Mouse (Mus musculus) kidney, postnatal 0 days (tissue): Measurements from ENCODE around the gene Prickle2. TPM values are rescaled to one million over a fixed set of nuclear protein-coding genes. Genes with fewer than 3 reads are reported as not detected.

Experiments used
- ATAC-seq: fragments of 200-750 bp; cut with Nextera tagmentation; replicated peaks from 2 replicates; pipeline ENCODE4 v1.8.0; 2017; ENCODE audit warnings: low read depth, moderate number of reproducible peaks, moderate TSS enrichment, moderate library complexity; ENCODE audit not compliant: low FRiP score
- DNase-seq: peaks from one replicate; pipeline ENCODE4 v3.0.0-alpha.2; 2016; ENCODE audit warnings: low spot score
- H3K27ac ChIP-seq: fragments of 300-500 bp; sonication (generic); 2 replicates; pipeline ENCODE4 v1.5.1; 2014; ENCODE audit warnings: mild to moderate bottlenecking
- H3K27me3 ChIP-seq: fragments of 300-500 bp; sonication (generic); 2 replicates; pipeline ENCODE4 v1.6.1; 2014; ENCODE audit warnings: low read length, mixed read lengths; ENCODE audit not compliant: insufficient read depth
- H3K36me3 ChIP-seq: fragments of 300-500 bp; sonication (generic); 2 replicates; pipeline ENCODE4 v1.6.1; 2014; ENCODE audit warnings: low read length, mixed read lengths; ENCODE audit not compliant: insufficient read depth
- H3K4me1 ChIP-seq: fragments of 300-500 bp; sonication (generic); replicated peaks from 2 replicates; pipeline ENCODE4 v1.6.1; 2014; ENCODE audit warnings: antibody characterized with exemption, low read length, mixed read lengths; ENCODE audit not compliant: insufficient read depth
- H3K4me2 ChIP-seq: fragments of 300-500 bp; sonication (generic); 2 replicates; pipeline ENCODE4 v1.6.1; 2014; ENCODE audit warnings: mild to moderate bottlenecking, low read length, moderate library complexity, mixed read lengths
- H3K4me3 ChIP-seq: fragments of 300-500 bp; sonication (generic); replicated peaks from 2 replicates; pipeline ENCODE4 v1.5.1; 2014; ENCODE audit warnings: low read depth, low read length
- H3K9ac ChIP-seq: fragments of 300-500 bp; sonication (generic); 2 replicates; pipeline ENCODE4 v1.6.1; 2014; ENCODE audit warnings: low read depth, low read length
- H3K9me3 ChIP-seq: fragments of 300-500 bp; sonication (generic); replicated peaks from 2 replicates; pipeline ENCODE4 v1.6.1; 2016; ENCODE audit warnings: low read length, inconsistent platforms, mixed read lengths
- CTCF ChIP-seq: IDR thresholded peaks from 2 replicates; pipeline ENCODE4 v1.5.1; 2016; ENCODE audit warnings: antibody characterized with exemption, low read depth, mild to moderate bottlenecking, moderate library complexity
- WGBS: fragments of 180-500 bp; shearing (Covaris S2); extraction: QIAGEN DNeasy Blood & Tissue Kit; methylation state at CpG from one replicate; pipeline ENCODE4 v1.1.7; 2014; 5-methylcytosine and 5-hydroxymethylcytosine counted together
- polyA plus RNA-seq: library from polyadenylated mRNA; unstranded; fragments of >200 nt; fragmentation: Nextera tagmentation; extraction: Ambion mirVana; gene quantifications from 2 replicates; pipeline ENCODE4 v1.2.1, GENCODE M21; 2015

Prickle2 gene
- polyA plus RNA-seq, 1 experiment from 2014 or later, result 3.3 TPM

- no peak overlapping the region for H3K27ac ChIP-seq
- WGBS, result 68% methylated on average over 8 of the region's 8 CpGs
- no peak overlapping the region for H3K9ac ChIP-seq
- no peak overlapping the region for H3K4me3 ChIP-seq
- no peaks in the 10 kb centered on the region for H3K9me3 ChIP-seq
- no peaks in the 10 kb centered on the region for H3K4me1 ChIP-seq
- 0 out of 2 replicates have a peak, but pooled peaks cover 9% of the 10 kb centered on the region for H3K36me3 ChIP-seq
- no peak for TF ChIP-seq CTCF
- H3K27me3 ChIP-seq, result no peaks in the 10 kb centered on the region
- no peak for ATAC-seq
- no peak for DNase-seq
- no peak overlapping the region for H3K4me2 ChIP-seq
Observed at GRCm38 (mm10) chr6:92405571-92405970, 300.4 kb downstream of the Prickle2 start.

GRCm38 (mm10) chr6:92397876-92398275 is 308.1 kb downstream of the Prickle2 start:
- Histone ChIP-seq H3K4me2 (no peak overlapping the region), H3K4me1 (no peaks in the 10 kb centered on the region), H3K4me3 (no peak overlapping the region), H3K27me3 (no peaks in the 10 kb centered on the region), H3K36me3 (no peaks in the 10 kb centered on the region), H3K9me3 (no peaks in the 10 kb centered on the region), H3K27ac (no peak overlapping the region), H3K9ac (no peak overlapping the region)
- no peak for TF ChIP-seq CTCF
- DNase-seq, result no peak
- 91% methylated on average over 6 of the region's 6 CpGs for WGBS
- ATAC-seq, result no peak

DNA sequence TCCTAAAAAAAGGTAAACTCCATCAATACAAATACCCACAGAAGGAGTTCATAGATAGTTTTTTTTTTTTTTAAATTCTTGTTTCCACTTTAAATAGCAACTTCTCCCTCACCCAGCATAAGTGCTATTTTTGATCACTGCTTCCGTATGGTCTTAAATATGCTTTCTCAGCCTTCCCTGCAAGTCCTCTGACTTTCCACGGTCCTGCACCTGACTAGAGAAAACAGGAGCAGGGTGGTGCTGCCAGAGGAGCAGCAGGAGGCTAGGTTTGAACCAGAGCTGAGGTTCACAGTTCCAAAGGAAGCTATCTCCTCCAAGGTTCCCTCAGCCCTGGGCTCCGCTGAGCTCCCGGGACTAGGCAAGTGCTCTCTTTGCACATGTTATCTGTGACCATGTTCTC is 310.4 kb downstream of the Prickle2 start:
- no peak for ATAC-seq
- WGBS, result 84% methylated on average over 4 of the region's 4 CpGs
- Histone ChIP-seq H3K36me3 (no peaks in the 10 kb centered on the region), H3K27ac (no peak overlapping the region), H3K4me2 (no peak overlapping the region), H3K4me1 (no peaks in the 10 kb centered on the region), H3K9me3 (no peaks in the 10 kb centered on the region), H3K9ac (no peak overlapping the region), H3K27me3 (no peaks in the 10 kb centered on the region), H3K4me3 (no peak overlapping the region)
- TF ChIP-seq CTCF, result no peak
- DNase-seq, result no peak

- Histone ChIP-seq H3K36me3 (no peaks in the 10 kb centered on the region), H3K27ac (no peak overlapping the region), H3K4me1 (no peaks in the 10 kb centered on the region), H3K4me2 (no peak overlapping the region), H3K4me3 (no peak overlapping the region), H3K27me3 (no peaks in the 10 kb centered on the region), H3K9me3 (no peaks in the 10 kb centered on the region), H3K9ac (no peak overlapping the region)
- DNase-seq (no peak), ATAC-seq (no peak)
- TF ChIP-seq CTCF, result no peak
- WGBS, result 77% methylated on average over 1 of the region's 1 CpGs
Observed at GRCm38 (mm10) chr6:92395143-92395542, 310.8 kb downstream of the Prickle2 start.

GRCm38 (mm10) chr6:92394628-92395027 is 311.3 kb downstream of the Prickle2 start:
- WGBS, result 82% methylated on average over 5 of the region's 5 CpGs
- DNase-seq (no peak), ATAC-seq (no peak)
- no peaks in the 10 kb centered on the region for H3K27me3 ChIP-seq
- H3K4me1 ChIP-seq, result no peaks in the 10 kb centered on the region
- H3K27ac ChIP-seq, result no peak overlapping the region
- H3K9me3 ChIP-seq, result no peaks in the 10 kb centered on the region
- no peak overlapping the region for H3K9ac ChIP-seq
- H3K4me3 ChIP-seq, result no peak overlapping the region
- no peak for TF ChIP-seq CTCF
- H3K4me2 ChIP-seq, result no peak overlapping the region
- H3K36me3 ChIP-seq, result no peaks in the 10 kb centered on the region

DNA sequence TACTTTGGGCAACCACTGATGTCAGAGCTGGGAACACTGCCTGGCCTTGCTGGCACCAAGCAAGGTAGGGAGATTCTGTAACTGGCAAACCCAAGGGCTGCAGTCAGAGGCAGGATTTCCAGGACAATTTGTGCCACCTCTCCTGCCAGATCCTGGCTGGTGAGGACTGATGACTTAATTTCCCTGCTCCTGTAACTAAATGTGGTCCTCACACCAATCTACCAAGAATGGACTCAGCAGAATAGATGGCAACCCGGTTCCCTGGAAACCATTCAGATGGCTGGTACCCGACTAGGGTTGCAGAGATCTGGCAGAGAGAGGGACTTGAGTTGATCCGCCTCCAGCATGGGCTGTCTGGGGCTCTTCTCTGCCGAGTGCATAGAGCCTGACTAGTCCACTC is 315.6 kb downstream of the Prickle2 start:
- no peak for ATAC-seq
- no peaks in the 10 kb centered on the region for H3K4me1 ChIP-seq
- no peak overlapping the region for H3K9ac ChIP-seq
- 87% methylated on average over 4 of the region's 4 CpGs for WGBS
- no peak overlapping the region for H3K27ac ChIP-seq
- H3K9me3 ChIP-seq, result no peaks in the 10 kb centered on the region
- H3K27me3 ChIP-seq, result no peaks in the 10 kb centered on the region
- H3K36me3 ChIP-seq, result no peaks in the 10 kb centered on the region
- H3K4me3 ChIP-seq, result no peak overlapping the region
- no peak overlapping the region for H3K4me2 ChIP-seq
- no peak for DNase-seq
- no peak for TF ChIP-seq CTCF

DNA sequence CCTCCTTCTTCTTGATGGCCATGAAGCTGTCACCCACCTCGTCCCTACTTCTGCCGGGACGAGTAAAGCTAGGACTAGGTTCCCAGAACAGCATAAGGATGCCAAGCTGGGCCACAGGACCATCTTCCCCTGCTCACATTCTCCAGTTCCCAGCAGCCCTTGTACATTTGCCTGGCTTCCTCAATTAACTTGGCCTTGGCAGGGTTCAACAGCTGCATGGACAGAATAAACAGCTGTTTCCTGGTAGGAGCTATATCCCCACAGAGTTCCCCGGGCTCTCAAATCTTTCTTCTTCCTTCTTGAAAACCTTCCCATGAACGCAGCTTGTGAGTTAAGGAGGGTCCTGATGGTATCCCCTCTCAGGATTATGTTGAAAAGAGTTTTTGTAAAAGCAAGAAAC is 317.3 kb downstream of the Prickle2 start:
- no peaks in the 10 kb centered on the region for H3K36me3 ChIP-seq
- H3K4me3 ChIP-seq, result no peak overlapping the region

More for the DNA sequence above, 317.3 kb downstream of the Prickle2 start:
- no peak for ATAC-seq
- 43% methylated on average over 5 of the region's 5 CpGs for WGBS
- no peaks in the 10 kb centered on the region for H3K4me1 ChIP-seq
- no peaks in the 10 kb centered on the region for H3K9me3 ChIP-seq
- H3K4me2 ChIP-seq, result no peak overlapping the region
- no peak for TF ChIP-seq CTCF
- H3K27me3 ChIP-seq, result no peaks in the 10 kb centered on the region
- H3K9ac ChIP-seq, result no peak overlapping the region
- DNase-seq, result peak; percentile 12
- H3K27ac ChIP-seq, result no peak overlapping the region
